Mouse (Mus musculus) midbrain, postnatal 0 days (tissue): ENCODE measurements at regions not wholly inside any gene's neighbourhood (a gene's known extent, or its start where the extent isn't known, plus 50 kb on each side); places are given as distances from the start of the nearest gene placed in this dataset.

Source experiments
- ATAC-seq: fragments of 200-750 bp; cut with Nextera tagmentation; 2 replicates; pipeline ENCODE4 v1.8.0; 2017; ENCODE audit warnings: moderate number of reproducible peaks, mild to moderate bottlenecking, moderate TSS enrichment, moderate library complexity; ENCODE audit not compliant: low FRiP score
- DNase-seq: peaks from one replicate; pipeline ENCODE4 v3.0.0-alpha.2; 2015; ENCODE audit warnings: low spot score
- H3K27ac ChIP-seq: fragments of 300-500 bp; sonication (generic); 2 replicates; pipeline ENCODE4 v1.5.1; 2014; ENCODE audit warnings: low read depth, mild to moderate bottlenecking, low read length, mixed read lengths
- H3K27me3 ChIP-seq: fragments of 300-500 bp; sonication (generic); 2 replicates; pipeline ENCODE4 v1.6.1; 2014; ENCODE audit warnings: low read length, control low read depth, mixed read lengths; ENCODE audit not compliant: insufficient read depth
- H3K36me3 ChIP-seq: fragments of 300-500 bp; sonication (generic); 2 replicates; pipeline ENCODE4 v1.6.1; 2014; ENCODE audit warnings: low read length, control low read depth, mixed read lengths; ENCODE audit not compliant: insufficient read depth
- H3K4me1 ChIP-seq: fragments of 300-500 bp; sonication (generic); 2 replicates; pipeline ENCODE4 v1.6.1; 2014; ENCODE audit warnings: mild to moderate bottlenecking, control low read depth, antibody characterized with exemption, low read length, mixed read lengths; ENCODE audit not compliant: insufficient read depth
- H3K4me2 ChIP-seq: fragments of 300-500 bp; sonication (generic); 2 replicates; pipeline ENCODE4 v1.6.1; 2014; ENCODE audit warnings: low read depth, mild to moderate bottlenecking, low read length, mixed read lengths; ENCODE audit not compliant: poor library complexity, severe bottlenecking
- H3K4me3 ChIP-seq: fragments of 300-500 bp; sonication (generic); 2 replicates; pipeline ENCODE4 v1.5.1; 2014; ENCODE audit warnings: low read depth, mild to moderate bottlenecking, low read length, moderate library complexity
- H3K9ac ChIP-seq: fragments of 300-500 bp; sonication (generic); replicated peaks from 2 replicates; pipeline ENCODE4 v1.6.1; 2014; ENCODE audit warnings: mild to moderate bottlenecking, low read length, moderate library complexity, mixed read lengths; ENCODE audit not compliant: poor library complexity, severe bottlenecking
- H3K9me3 ChIP-seq: fragments of 300-500 bp; sonication (generic); 2 replicates; pipeline ENCODE4 v1.6.1; 2016; ENCODE audit warnings: low read length, control low read depth
- CTCF ChIP-seq: IDR thresholded peaks from 2 replicates; pipeline ENCODE4 v1.5.1; 2016; ENCODE audit warnings: antibody characterized with exemption, mild to moderate bottlenecking
- WGBS: fragments of 180-500 bp; shearing (Covaris S2); extraction: QIAGEN DNeasy Blood & Tissue Kit; methylation state at CpG from one replicate; pipeline ENCODE4 v1.1.7; 2014; 5-methylcytosine and 5-hydroxymethylcytosine counted together

- Histone ChIP-seq H3K9me3 (no peaks in the 10 kb centered on the region), H3K36me3 (no peaks in the 10 kb centered on the region), H3K4me1 (no peaks in the 10 kb centered on the region), H3K9ac (no peak overlapping the region), H3K4me3 (no peak overlapping the region), H3K27ac (no peak overlapping the region), H3K27me3 (no peaks in the 10 kb centered on the region), H3K4me2 (no peak overlapping the region)
- no peak for DNase-seq
- TF ChIP-seq CTCF: no peak
- no peak for ATAC-seq
- 37% methylated on average over 3 of the region's 3 CpGs for WGBS
These were observed 255.2 kb downstream of the Adgb start for GRCm38 (mm10) chr10:10216892-10217291.

- peak; percentile 75; the same call in 1 of the 2 replicates for ATAC-seq
- WGBS: 40% methylated on average over 5 of the region's 5 CpGs
These were observed 256.8 kb downstream of the Adgb start for GRCm38 (mm10) chr10:10215376-10215775.

DNA sequence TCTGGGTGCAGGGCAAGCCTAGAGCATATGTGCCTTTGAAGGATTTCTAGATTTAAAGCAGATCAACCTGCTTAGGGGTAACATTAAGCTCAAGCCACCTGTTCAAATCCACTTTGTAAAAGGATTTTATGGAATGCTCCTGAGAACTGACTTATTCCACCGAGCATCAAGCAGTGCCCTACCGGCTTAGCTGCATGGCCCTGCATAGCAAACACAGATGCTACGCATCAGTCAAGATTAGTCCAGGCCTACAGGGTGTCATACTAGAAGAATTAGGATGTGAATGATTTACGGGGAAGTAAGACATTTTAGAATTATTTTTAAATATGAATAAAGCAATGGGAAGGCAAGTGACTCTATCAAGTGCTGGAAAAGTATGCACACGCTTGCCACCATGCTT, 263.8 kb downstream of the Adgb start:
- Histone ChIP-seq H3K27ac (no peak overlapping the region), H3K4me3 (no peak overlapping the region), H3K4me2 (no peak overlapping the region), H3K4me1 (no peaks in the 10 kb centered on the region), H3K27me3 (no peaks in the 10 kb centered on the region), H3K9me3 (no peaks in the 10 kb centered on the region), H3K9ac (no peak overlapping the region), H3K36me3 (no peaks in the 10 kb centered on the region)
- DNase-seq (no peak), ATAC-seq (no peak)
- WGBS: 68% methylated on average over 5 of the region's 5 CpGs
- TF ChIP-seq CTCF: no peak

More at GRCm38 (mm10) chr10:10215376-10215775, 256.8 kb downstream of the Adgb start:
- H3K4me3 ChIP-seq: no peak overlapping the region
- TF ChIP-seq CTCF: no peak
- H3K36me3 ChIP-seq: no peaks in the 10 kb centered on the region
- no peaks in the 10 kb centered on the region for H3K27me3 ChIP-seq
- no peak overlapping the region for H3K9ac ChIP-seq
- H3K4me2 ChIP-seq: no peak overlapping the region
- H3K27ac ChIP-seq: peak overlapping the region; percentile 38; the same call in 1 of the 2 replicates
- no peaks in the 10 kb centered on the region for H3K9me3 ChIP-seq
- H3K4me1 ChIP-seq: no peaks in the 10 kb centered on the region
- DNase-seq: no peak

- Histone ChIP-seq H3K9ac (no peak overlapping the region), H3K4me2 (no peak overlapping the region), H3K27me3 (no peaks in the 10 kb centered on the region), H3K27ac (no peak overlapping the region), H3K9me3 (no peaks in the 10 kb centered on the region), H3K4me1 (no peaks in the 10 kb centered on the region), H3K4me3 (no peak overlapping the region), H3K36me3 (no peaks in the 10 kb centered on the region)
- WGBS: 74% methylated on average over 7 of the region's 7 CpGs
- DNase-seq (peak; percentile 15), ATAC-seq (no peak)
- TF ChIP-seq CTCF: no peak
These were observed 266.2 kb downstream of the Adgb start for GRCm38 (mm10) chr10:10205805-10206520.

GRCm38 (mm10) chr10:10203982-10204381, 268.1 kb downstream of the Adgb start:
- no peak for TF ChIP-seq CTCF
- H3K27ac ChIP-seq: no peak overlapping the region
- 91% methylated on average over 7 of the region's 7 CpGs for WGBS

GRCm38 (mm10) chr10:10190308-10190707, 281.8 kb downstream of the Adgb start:
- TF ChIP-seq CTCF: no peak
- no peaks in the 10 kb centered on the region for H3K36me3 ChIP-seq
- no peak overlapping the region for H3K27ac ChIP-seq
- H3K9ac ChIP-seq: no peak overlapping the region
- 95% methylated on average over 2 of the region's 2 CpGs for WGBS
- no peak for DNase-seq
- no peak overlapping the region for H3K4me3 ChIP-seq
- no peak overlapping the region for H3K4me2 ChIP-seq
- H3K27me3 ChIP-seq: no peaks in the 10 kb centered on the region
- no peak for ATAC-seq
- no peaks in the 10 kb centered on the region for H3K4me1 ChIP-seq
- no peaks in the 10 kb centered on the region for H3K9me3 ChIP-seq

More at GRCm38 (mm10) chr10:10203982-10204381, 268.1 kb downstream of the Adgb start:
- no peak overlapping the region for H3K4me3 ChIP-seq
- H3K4me2 ChIP-seq: no peak overlapping the region
- H3K27me3 ChIP-seq: no peaks in the 10 kb centered on the region
- no peaks in the 10 kb centered on the region for H3K36me3 ChIP-seq
- ATAC-seq: no peak
- DNase-seq: no peak
- no peak overlapping the region for H3K9ac ChIP-seq
- no peaks in the 10 kb centered on the region for H3K4me1 ChIP-seq
- H3K9me3 ChIP-seq: no peaks in the 10 kb centered on the region
